Comparison of ENCODE assay signal across 8 mouse cellular contexts in the genomic region with DNA sequence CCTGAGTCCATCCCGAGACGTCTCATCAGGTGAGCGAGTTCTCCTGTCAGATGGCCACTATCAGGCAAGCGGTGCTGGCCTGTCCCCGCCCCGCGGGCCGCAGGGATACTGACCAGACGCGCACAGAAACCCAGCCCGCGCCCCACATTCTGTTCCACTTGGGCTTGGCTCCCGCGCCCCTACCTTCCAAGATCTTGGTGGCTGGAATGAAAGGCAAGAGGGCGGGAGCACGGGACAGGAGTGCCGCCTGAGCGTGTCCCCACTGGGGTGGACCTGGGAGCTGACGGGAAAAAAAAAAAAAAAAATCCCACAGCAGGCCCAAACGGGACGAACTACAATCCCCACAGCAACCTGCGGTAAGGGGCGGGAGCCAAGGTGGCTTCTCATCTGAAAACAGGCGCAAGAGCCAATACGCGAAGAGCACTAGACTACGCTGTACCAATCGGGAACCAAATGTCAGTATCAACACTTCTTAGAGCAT. TPM values are rescaled to one million over a fixed set of nuclear protein-coding genes. Genes with fewer than 3 reads are reported as not detected.
DNase-seq lines count a peak whose midpoint lies in the region; ATAC-seq and TF ChIP-seq lines count a peak whose summit lies in the region.

A gene (minus strand): TSS at position 285 of the 481 bp plus-strand sequence.

- ATAC-seq in embryonic facial prominence, embryonic 13.5 days (ENCODE audit: insufficient number of reproducible peaks, insufficient read depth, low FRiP score, low TSS enrichment, low read depth) = peak; percentile 96

- no peak for TF ChIP-seq CTCF in bone marrow, adult 2 months (IDR thresholded peaks at IDR 0.05; ENCODE audit: control insufficient read depth, insufficient read depth, low read length)

- no peaks in the 10 kb centered on the region for H3K27me3 ChIP-seq in embryonic facial prominence, embryonic 13.5 days
- no peaks in the 10 kb centered on the region for H3K27me3 ChIP-seq in midbrain, embryonic 10.5 days (ENCODE audit: low read depth, poor library complexity, severe bottlenecking)

- H3K4me1 ChIP-seq in bone marrow, adult 2 months (ENCODE audit: control insufficient read depth, insufficient read depth, low read length) = no peaks in the 10 kb centered on the region; the same call in 1 of the 2 replicates
- H3K4me1 ChIP-seq in embryonic facial prominence, embryonic 13.5 days = no peaks in the 10 kb centered on the region; the same call in 1 of the 2 replicates
- peaks cover 16% of the 10 kb centered on the region for H3K4me1 ChIP-seq in midbrain, embryonic 10.5 days

- H3K4me3 ChIP-seq in bone marrow, adult 2 months (replicated peaks; ENCODE audit: control insufficient read depth, low read depth, low read length) = peak within 1 kb of the TSS; percentile 66
- peak within 1 kb of the TSS; percentile 58 for H3K4me3 ChIP-seq in embryonic facial prominence, embryonic 13.5 days
- peak within 1 kb of the TSS; percentile 72 for H3K4me3 ChIP-seq in midbrain, embryonic 10.5 days

- DNase-seq in heart, adult 18-20 months = peak; percentile 96
- DNase-seq in kidney, adult 11 months = peak; percentile 96
- peak; percentile 88 to 91 for DNase-seq in left cerebral cortex, postnatal 36 days (ENCODE audit: low spot score in 2 of 2)
- DNase-seq in midbrain, embryonic 10.5 days (ENCODE audit: low spot score) = peak; percentile 85
- peak; percentile 83 for DNase-seq in right cerebral cortex, postnatal 4 days
- peak; percentile 86 to 88 for DNase-seq in urinary bladder, postnatal 4 days (ENCODE audit: low spot score in 2 of 2)

- peak within 1 kb of the TSS; percentile 73 for H3K9ac ChIP-seq in embryonic facial prominence, embryonic 13.5 days

- peak within 1 kb of the TSS; percentile 82 for H3K4me2 ChIP-seq in embryonic facial prominence, embryonic 13.5 days

- no peaks in the 10 kb centered on the region for H3K9me3 ChIP-seq in embryonic facial prominence, embryonic 13.5 days
- H3K9me3 ChIP-seq in midbrain, embryonic 10.5 days (replicated peaks) = no peaks in the 10 kb centered on the region

- no peaks in the 10 kb centered on the region for H3K36me3 ChIP-seq in embryonic facial prominence, embryonic 13.5 days
- H3K36me3 ChIP-seq in midbrain, embryonic 10.5 days = no peaks in the 10 kb centered on the region

- no peak within 1 kb of the TSS for H3K27ac ChIP-seq in bone marrow, adult 2 months (ENCODE audit: control insufficient read depth, insufficient read depth, low read depth, low read length, poor library complexity)
- H3K27ac ChIP-seq in embryonic facial prominence, embryonic 13.5 days = peak within 1 kb of the TSS; percentile 58
- H3K27ac ChIP-seq in midbrain, embryonic 10.5 days (replicated peaks) = peak within 1 kb of the TSS; percentile 85

- 0 out of 2 replicates have a peak, but pooled peaks have one; percentile 15 for TF ChIP-seq POLR2A in bone marrow, adult 2 months (IDR thresholded peaks at IDR 0.05; ENCODE audit: borderline replicate concordance, control insufficient read depth, low read depth, low read length)

- intact Hi-C loops in left cerebral cortex, postnatal 36 days (cut with DNase I) = loop anchor here (10.0 kb wide), 1 partner anchor 393 kb away; a partner anchor contains a TSS

- WGBS in bone marrow, adult 2 months = under 1% methylated on average over 28 of the region's 28 CpGs
- under 1% methylated on average over 28 of the region's 28 CpGs for WGBS in embryonic facial prominence, embryonic 13.5 days
- under 1% methylated on average over 28 of the region's 28 CpGs for WGBS in midbrain, embryonic 10.5 days

RNA-seq across cellular contexts. Expression of the gene that starts here (rescaled TPM):
- polyA plus RNA-seq in bone marrow, adult 2 months (2011; ENCODE audit: insufficient read depth, insufficient read length, low replicate concordance, missing spikeins) = 2.7 TPM in 1 of 2 replicates, not detected in the other
- polyA plus RNA-seq in embryonic facial prominence, embryonic 13.5 days (2015; fragmentation: Nextera tagmentation; extraction: Ambion mirVana) = 6.5 and 6.8 TPM in 2 replicates
- 1 to 10 TPM; 1.7 to 1.8 TPM for total RNA-seq in heart, adult 18-20 months (2021)
- total RNA-seq in left cerebral cortex, postnatal 36 days (2021) = 1 to 10 TPM; 5.3 to 6.2 TPM
- 3.4 TPM in 2 replicates for polyA plus RNA-seq in midbrain, embryonic 10.5 days (2016; fragmentation: Nextera tagmentation; extraction: Ambion mirVana)
